Mouse (Mus musculus): Measurements from ENCODE around the gene Gm17019. TPM values are rescaled to one million over a fixed set of nuclear protein-coding genes. Genes with fewer than 3 reads are reported as not detected.
"Not testable (repeated sequence)": the region's sequence is repeated elsewhere in the genome, so short reads cannot be mapped to it uniquely, and the experiment has no call there.

The Gm17019 gene
- polyA plus RNA-seq, 1 experiment = not detected

DNA sequence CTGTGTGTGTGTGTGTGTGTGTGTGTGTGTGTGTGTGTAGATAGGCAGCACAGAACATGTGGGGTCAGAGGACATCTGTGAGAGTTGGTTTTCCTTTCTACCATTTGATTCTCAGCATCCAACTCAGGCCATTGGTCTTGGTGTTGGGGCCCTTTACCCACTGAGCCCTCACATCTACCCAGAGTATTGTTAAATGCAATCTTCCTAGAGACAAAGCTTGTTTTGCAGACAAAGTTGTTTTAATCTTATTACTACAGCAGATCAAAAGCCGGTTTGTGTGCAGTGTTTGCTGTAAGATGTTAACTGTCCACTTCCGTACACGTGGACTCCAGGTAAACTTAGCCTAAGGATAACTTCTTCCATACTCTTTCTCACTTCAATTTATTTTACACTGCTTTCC is 26.5 kb downstream of the Gm17019 start:
- H3K27ac ChIP-seq (replicated peaks; ENCODE audit: low read depth, low read length); H3K4me3 ChIP-seq (ENCODE audit: insufficient read depth, low read depth, low read length); H3K4me1 ChIP-seq (ENCODE audit: control insufficient read depth, insufficient read depth, insufficient read length, low read length): not testable (repeated sequence)

DNA sequence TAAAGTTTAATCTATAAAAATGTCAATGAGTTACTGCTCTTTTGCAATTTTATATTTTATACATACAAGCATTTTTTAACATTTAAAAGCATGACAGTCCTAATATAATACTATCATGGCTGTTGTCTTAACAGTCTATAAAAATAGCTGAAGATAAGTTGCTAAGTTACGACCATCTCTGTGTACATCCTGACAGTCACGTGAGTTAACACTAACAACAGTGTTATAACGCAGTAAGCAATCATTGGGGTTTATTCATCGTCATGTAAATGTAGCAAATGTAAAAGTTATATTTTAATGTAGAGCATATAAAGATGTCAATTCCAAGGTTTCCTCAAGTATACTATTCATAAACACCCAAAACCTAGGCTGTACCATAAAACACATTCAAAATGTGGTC is 27.2 kb downstream of the Gm17019 start:
- not testable (repeated sequence) for H3K27ac ChIP-seq (replicated peaks; ENCODE audit: low read depth, low read length); H3K4me1 ChIP-seq (ENCODE audit: control insufficient read depth, insufficient read depth, insufficient read length, low read length); H3K4me3 ChIP-seq (ENCODE audit: insufficient read depth, low read depth, low read length)

DNA sequence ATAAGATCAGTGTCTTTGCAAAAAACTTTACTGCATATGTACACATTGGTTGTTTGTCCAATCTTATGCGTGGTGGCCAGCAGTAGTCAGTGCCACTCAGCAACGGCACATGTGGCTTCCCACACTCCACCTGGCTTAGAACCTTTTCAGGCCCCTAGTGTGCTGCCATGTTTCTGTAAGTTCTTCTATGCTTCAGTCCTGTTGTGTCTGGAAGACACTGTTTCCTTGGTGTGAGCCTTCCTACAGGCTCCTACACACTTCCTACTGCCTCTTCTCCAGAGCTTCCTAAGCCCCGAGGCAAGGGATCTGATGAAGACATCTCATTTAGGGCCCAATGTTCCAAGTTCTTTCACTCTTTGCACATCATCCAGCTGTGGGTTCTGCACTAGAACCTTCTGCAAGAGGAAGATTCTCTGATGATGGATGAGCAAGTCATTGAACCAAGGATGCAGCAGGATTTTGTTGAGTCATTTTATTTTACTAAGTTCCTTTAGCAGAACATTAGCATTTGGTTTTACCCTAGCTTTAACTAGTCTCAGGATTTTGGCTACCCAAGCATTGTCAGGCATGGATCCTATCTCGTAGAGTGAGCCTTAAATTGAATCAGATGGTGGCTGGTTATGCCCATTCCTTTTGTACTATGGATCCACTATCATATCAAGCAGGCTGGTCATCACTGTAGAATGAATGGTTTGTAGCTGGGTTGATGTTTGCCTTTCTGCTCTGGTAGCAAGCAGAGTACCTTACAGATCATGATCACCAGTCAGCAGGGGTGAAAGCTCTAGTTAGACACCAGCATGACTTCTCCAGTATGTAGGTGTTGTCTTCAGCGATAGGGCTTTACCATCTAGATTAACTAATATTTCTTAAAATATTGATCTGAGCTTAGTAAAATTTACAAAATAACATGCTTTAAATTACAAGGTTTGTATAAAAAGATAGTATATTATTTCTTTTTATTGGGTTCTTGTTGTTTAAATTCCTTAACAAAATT is 27.9 kb downstream of the Gm17019 start:
- not testable (repeated sequence) for H3K27ac ChIP-seq (replicated peaks; ENCODE audit: low read depth, low read length); H3K4me3 ChIP-seq (ENCODE audit: insufficient read depth, low read depth, low read length); H3K4me1 ChIP-seq (ENCODE audit: control insufficient read depth, insufficient read depth, insufficient read length, low read length)

DNA sequence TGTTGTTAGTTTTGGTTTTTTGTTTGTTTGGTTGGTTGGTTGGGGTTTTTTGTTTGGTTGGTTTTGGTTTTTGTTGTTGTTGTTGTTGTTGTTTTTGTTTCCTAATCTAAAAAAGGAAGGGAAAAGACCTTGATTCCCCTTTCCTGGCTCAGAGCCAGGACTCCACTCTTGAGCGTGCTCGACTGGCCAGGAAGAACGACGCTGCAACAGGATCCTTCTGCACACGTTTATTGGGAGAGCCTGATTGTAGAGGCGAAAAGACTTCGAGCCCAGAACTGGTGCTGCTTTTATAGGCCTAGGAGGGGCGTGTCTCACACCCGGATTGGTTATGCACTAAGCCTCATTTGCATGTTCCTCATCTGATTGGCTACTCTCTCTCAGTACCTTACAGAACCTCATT is 34.7 kb downstream of the Gm17019 start:
- H3K27ac ChIP-seq (replicated peaks; ENCODE audit: low read depth, low read length); H3K4me1 ChIP-seq (ENCODE audit: control insufficient read depth, insufficient read depth, insufficient read length, low read length); H3K4me3 ChIP-seq (ENCODE audit: insufficient read depth, low read depth, low read length): not testable (repeated sequence)

DNA sequence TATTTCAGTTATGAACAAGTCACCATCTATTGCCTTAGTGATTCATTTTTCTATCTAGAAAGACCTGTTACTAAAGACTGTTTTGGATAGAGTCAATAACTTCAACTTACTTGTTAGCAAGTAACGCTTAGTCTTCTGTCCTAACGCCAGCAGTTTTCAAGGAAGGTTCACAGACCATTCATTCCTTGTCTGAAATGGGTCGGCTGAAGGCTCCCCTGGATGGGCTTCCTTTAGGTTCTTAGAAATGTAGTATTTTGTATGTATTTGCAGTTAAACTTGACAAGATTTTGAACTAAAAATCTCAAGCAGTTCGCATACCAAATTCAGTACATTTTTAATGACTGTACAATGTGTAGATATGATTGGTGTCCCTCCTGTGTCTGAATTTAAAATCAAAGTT is 35.2 kb downstream of the Gm17019 start:
- not testable (repeated sequence) for H3K4me1 ChIP-seq (ENCODE audit: control insufficient read depth, insufficient read depth, insufficient read length, low read length); H3K27ac ChIP-seq (replicated peaks; ENCODE audit: low read depth, low read length); H3K4me3 ChIP-seq (ENCODE audit: insufficient read depth, low read depth, low read length)

DNA sequence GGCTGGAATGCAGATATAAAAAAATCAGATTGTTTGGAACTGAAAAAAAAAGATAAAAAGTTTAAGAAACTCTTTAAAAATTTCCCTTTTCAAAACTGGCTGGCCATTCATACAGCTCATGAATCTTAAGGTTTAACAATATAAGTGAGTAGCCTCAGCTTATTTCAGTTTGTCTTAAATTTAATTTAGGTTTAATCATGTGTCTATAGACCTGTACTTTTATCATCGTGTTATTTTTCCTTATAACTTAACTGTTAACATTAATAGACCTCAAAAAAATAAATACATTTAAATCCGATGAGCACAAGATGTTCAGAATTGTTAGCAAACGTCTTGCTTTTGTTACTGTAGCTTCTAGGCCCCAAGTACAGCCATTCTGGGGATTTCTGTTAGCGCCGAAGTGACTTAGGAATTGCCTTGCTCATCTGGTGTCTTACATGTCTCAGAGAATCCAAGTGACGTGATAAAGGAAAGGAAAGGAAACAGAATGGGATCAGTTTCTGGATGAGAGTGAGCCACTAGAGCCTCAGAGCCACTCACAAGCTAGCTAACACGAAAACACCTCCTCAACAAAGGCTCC is 36.0 kb downstream of the Gm17019 start:
- not testable (repeated sequence) for H3K4me1 ChIP-seq (ENCODE audit: control insufficient read depth, insufficient read depth, insufficient read length, low read length); H3K27ac ChIP-seq (replicated peaks; ENCODE audit: low read depth, low read length); H3K4me3 ChIP-seq (ENCODE audit: insufficient read depth, low read depth, low read length)

DNA sequence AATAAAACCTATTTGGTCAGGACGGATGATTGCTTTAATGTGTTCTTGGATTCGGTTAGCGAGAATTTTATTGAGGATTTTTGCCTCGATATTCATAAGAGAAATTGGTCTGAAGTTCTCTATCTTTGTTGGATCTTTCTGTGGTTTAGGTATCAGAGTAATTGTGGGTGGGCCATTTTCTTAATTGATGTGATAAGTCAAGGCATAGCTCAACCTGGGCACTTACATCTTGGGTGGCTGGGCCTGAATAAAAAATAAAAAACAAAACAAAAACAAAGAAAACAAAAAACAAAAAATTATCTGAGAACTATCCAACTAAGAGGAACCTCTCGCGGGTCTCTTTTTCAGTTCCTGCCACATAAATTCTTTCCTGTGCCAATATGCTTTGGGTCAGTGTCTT is 38.7 kb downstream of the Gm17019 start:
- not testable (repeated sequence) for H3K27ac ChIP-seq (replicated peaks; ENCODE audit: low read depth, low read length); H3K4me3 ChIP-seq (ENCODE audit: insufficient read depth, low read depth, low read length); H3K4me1 ChIP-seq (ENCODE audit: control insufficient read depth, insufficient read depth, insufficient read length, low read length)

DNA sequence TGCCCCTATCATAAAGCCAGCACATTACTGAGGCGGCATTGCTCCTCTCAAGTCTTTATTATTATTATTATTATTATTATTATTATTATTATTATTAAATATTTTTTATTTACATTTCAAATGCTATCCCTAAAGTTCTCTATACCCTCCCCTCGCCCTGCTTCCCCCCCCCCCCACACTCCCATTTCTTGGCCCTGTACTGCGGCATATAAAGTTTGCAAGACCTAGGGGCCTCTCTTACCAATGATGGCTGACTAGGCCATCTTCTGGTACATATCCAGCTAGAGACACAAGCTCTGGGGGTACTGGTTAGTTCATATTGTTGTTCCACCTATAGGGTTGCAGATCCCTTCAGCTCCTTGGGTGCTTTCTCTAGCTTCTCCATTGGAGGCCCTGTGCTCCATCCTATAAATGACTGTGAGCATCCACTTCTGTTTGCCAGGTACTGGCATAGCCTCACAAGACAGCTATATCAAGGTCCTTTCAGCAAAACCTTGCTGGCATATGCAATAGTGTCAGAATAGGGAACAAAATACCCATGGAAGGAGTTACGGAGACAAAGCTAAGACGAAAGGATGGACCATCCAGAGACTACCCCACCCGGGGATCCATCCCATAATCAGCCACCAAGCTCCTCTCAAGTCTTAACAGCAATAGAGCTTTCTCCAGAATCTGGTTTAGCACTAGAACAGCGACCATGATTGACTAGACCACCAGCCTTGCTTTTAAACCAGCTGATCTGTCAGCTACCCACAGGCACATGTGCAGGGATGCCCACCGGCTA is 42.2 kb downstream of the Gm17019 start:
- not testable (repeated sequence) for H3K4me3 ChIP-seq (ENCODE audit: insufficient read depth, low read depth, low read length); H3K4me1 ChIP-seq (ENCODE audit: control insufficient read depth, insufficient read depth, insufficient read length, low read length); H3K27ac ChIP-seq (replicated peaks; ENCODE audit: low read depth, low read length)

DNA sequence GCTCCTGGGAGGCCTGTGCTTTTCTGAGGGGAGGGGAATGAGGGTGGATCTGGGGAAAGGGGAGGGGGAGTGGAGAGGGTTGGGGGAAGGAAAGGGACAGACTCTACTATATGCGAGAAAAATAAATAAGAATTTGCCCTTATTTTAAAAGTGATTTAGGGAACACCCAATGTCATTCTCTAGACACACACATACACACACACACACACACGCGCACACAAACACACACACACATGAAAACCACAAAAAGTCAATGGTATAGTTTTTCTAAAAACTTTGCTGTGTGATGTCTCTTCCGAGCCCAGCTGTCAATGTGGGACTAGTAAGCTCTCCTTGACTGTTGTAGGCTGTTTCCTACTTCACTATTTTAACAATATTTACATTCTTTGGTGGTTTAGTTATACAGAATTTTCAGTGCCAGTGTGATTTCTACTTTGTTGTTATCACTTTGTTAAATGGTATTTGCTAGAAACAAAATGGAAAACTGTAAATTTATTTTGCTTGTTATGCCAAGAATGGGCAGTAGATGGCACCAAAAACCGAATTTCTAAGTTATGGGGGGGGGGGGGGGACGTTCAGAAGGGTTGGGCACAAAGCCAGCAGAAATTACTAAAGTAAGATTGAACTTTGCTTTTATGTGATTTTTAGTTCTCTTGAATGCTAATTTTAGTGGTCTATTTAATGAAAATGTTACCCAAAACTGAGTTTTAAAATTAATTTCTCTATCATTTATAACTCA is 46.0 kb downstream of the Gm17019 start:
- H3K4me1 ChIP-seq (ENCODE audit: control insufficient read depth, insufficient read depth, insufficient read length, low read length); H3K27ac ChIP-seq (replicated peaks; ENCODE audit: low read depth, low read length); H3K4me3 ChIP-seq (ENCODE audit: insufficient read depth, low read depth, low read length): not testable (repeated sequence)

Other genes with a start within 250 kb of the Gm17019 start
- gene Gm9758, start 118.1 kb downstream of the Gm17019 start, polyA plus RNA-seq (2012; ENCODE audit: insufficient read depth, insufficient read length, missing spikeins) = not detected in 2 replicates
- not detected in 2 replicates for gene Speer4e, start 94.6 kb downstream of the Gm17019 start, polyA plus RNA-seq (2012; ENCODE audit: insufficient read depth, insufficient read length, missing spikeins)
- gene Gm10354, start 54.1 kb downstream of the Gm17019 start, polyA plus RNA-seq (2012; ENCODE audit: insufficient read depth, insufficient read length, missing spikeins) = not detected in 2 replicates